Mouse (Mus musculus) B cell, adult 67 days (primary cell): ENCODE measurements around the gene Gm28539. TPM values are rescaled to one million over a fixed set of nuclear protein-coding genes. Genes with fewer than 3 reads are reported as not detected.

Experiments used
- total RNA-seq, 2 experiments: library from RNA; stranded (reverse); gene quantifications; 4 replicates each; pipeline ENCODE4 v1.2.4; 2023

Gm28539 gene
- 1 to 10 TPM in 1 of 2 experiments, not detected in 1; 7.5 TPM for total RNA-seq

GRCm38 (mm10) chr16:18836468-18837208, at the start of gene Gm28539, which contains the start of gene 2510002D24Rik:
Gene Gm28539, plus strand, starts transcription at chr16:18836584.
Gene 2510002D24Rik, plus strand, starts transcription at chr16:18836578.

DNA sequence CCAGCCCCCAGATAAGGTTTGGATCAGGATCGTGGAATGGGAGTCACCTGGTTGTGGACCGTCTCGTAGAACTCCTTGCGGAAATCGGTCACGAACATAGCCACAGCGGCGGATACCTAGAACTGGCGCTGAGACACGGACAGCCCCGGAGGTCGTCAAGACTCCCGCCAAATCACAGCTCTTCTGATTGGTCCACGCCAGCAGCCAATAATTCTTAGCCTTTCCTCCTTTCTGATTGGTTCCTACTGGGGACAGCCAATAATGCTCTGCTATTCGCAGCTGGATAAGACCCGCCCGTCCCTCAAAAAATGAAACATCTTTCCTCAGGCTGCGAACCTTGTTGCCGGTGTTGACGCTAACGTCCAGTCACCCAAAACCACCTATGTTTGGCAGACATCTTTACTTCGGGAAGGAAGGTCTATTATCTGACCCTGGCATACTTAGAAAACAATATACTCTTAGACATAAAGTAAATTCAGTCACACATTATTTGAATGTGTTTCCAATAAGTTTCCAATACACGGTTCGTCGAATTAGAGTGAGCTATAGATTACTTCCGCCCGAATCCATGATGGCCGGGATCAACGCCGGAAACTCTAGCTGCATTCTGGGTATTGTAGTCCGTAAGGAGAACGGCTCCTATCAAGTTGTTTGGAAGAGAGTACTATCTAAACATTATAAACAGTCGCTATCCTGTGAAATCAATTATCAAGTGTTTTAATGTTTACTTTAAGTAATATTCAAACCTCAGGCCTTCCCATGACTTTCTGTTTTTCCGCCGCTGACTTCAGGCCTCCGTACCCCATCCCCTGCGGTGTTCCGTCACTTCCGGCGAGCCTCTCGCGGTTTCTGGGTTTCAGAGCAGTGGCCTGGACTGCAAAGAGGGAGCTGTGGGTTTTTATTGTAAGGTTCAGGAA, 24.7 kb upstream of the Gm28539 start, which contains the start of the genes Ufd1 and Cdc45:
Gene Ufd1 (plus strand): TSS at position 312 of the 917 bp plus-strand sequence.
Gene Cdc45 (minus strand): TSS at position 520 of the 917 bp plus-strand sequence.

DNA sequence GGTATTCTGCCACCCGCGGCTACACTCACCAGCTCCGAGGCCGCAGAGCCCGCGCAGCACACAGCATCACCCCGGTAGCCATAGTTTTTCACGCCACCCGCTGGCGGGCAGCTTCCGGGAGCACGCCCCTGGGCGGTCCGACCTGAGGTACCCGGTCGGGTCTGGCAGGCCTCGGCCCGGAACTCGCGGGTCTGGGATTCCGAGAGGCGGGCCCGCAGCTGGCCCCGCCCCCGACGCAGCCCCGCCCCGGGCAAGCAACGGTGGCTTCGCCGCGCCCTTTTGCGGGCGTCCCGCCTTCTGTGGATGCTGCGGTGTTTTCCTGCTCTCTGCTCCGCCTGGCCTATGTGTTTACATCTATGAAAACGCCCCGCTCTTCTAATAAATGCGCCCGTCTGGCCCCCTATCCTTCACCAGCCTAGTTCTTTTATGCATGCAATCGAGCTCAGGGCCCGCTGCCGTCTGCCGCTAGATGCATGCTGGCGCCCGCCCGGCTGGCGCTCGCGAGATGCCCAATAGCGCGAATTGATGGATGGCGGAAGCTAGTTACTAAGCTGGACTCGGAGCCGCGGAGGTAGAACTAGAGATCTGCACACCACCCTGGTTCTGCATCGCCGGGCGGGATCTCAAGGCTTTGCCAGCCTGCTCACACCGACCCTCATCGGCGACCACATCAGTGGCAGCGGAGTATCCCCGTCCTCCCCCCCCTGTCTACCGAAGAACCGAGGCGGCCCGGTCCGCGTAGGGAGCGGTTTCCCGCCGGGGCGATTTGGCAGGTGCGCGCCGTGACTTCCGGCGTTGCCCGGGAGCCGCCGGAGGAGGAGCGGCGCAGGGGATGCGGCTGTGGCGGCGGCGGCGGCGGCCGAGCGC, 40.3 kb downstream of the Gm28539 start, which contains the start of the genes Mrpl40 and Hira:
Gene Mrpl40 (minus strand): TSS at position 421 of the 867 bp plus-strand sequence.
Gene Hira (plus strand): TSS at position 596 of the 867 bp plus-strand sequence.

Other genes starting within 250 kb of the Gm28539 start
- gene Tbx1, start 245.9 kb upstream of the Gm28539 start, total RNA-seq = not detected
- gene Gp1bb, start 214.2 kb upstream of the Gm28539 start, total RNA-seq = not detected
- gene Gm49601, start 210.2 kb upstream of the Gm28539 start, total RNA-seq = not detected
- gene Sept5, start 206.6 kb upstream of the Gm28539 start, total RNA-seq = not detected
- not detected for gene Cldn5, start 59.7 kb upstream of the Gm28539 start, total RNA-seq
- gene Ufd1, start 24.8 kb upstream of the Gm28539 start, total RNA-seq = 100 to 1,000 TPM; 107 to 108 TPM
- gene Cdc45, start 24.6 kb upstream of the Gm28539 start, total RNA-seq = 1 to 10 TPM; 4.5 to 5.5 TPM
- 10 to 100 TPM; 41.9 to 44.5 TPM for gene 2510002D24Rik, start within 50 bp of the Gm28539 start, total RNA-seq
- 10 to 100 TPM; 37.3 to 38.1 TPM for gene Mrpl40, start 40.3 kb downstream of the Gm28539 start, total RNA-seq
- gene Hira, start 40.5 kb downstream of the Gm28539 start, total RNA-seq = 10 to 100 TPM; 76.4 to 80.0 TPM